Mouse (Mus musculus): ENCODE results near the gene Olfr1392.
"Not testable (repeated sequence)": the region's sequence is repeated elsewhere in the genome, so short reads cannot be mapped to it uniquely, and the experiment has no call there.

Olfr1392 gene

GRCm38 (mm10) chr11:49252048-49252447, 33.0 kb upstream of the Olfr1392 start:
- DNase-seq (ENCODE audit: low spot score): no peak

GRCm38 (mm10) chr11:49253035-49253434, 32.0 kb upstream of the Olfr1392 start:
- no peak for DNase-seq (ENCODE audit: low spot score)

- DNase-seq (ENCODE audit: low spot score): no peak
These were observed 25.8 kb upstream of the Olfr1392 start for GRCm38 (mm10) chr11:49259296-49259695.

GRCm38 (mm10) chr11:49259829-49260228, 25.3 kb upstream of the Olfr1392 start:
- no peak for DNase-seq (ENCODE audit: low spot score)

- DNase-seq (ENCODE audit: low spot score): no peak
These were observed 24.3 kb upstream of the Olfr1392 start for GRCm38 (mm10) chr11:49260598-49261312.

GRCm38 (mm10) chr11:49261313-49261855, 23.7 kb upstream of the Olfr1392 start:
- no peak for DNase-seq (ENCODE audit: low spot score)

GRCm38 (mm10) chr11:49262286-49262685, 22.8 kb upstream of the Olfr1392 start:
- no peak for DNase-seq (ENCODE audit: low spot score)

- DNase-seq (ENCODE audit: low spot score): no peak
These were observed 21.9 kb upstream of the Olfr1392 start for GRCm38 (mm10) chr11:49263149-49263548.

GRCm38 (mm10) chr11:49264081-49264480, 21.0 kb upstream of the Olfr1392 start:
- DNase-seq (ENCODE audit: low spot score): no peak

- no peak for DNase-seq (ENCODE audit: low spot score)
These were observed 20.5 kb upstream of the Olfr1392 start for GRCm38 (mm10) chr11:49264622-49265021.

- DNase-seq (ENCODE audit: low spot score): no peak
These were observed 20.0 kb upstream of the Olfr1392 start for GRCm38 (mm10) chr11:49265101-49265500.

GRCm38 (mm10) chr11:49266671-49267070, 18.4 kb upstream of the Olfr1392 start:
- no peak for DNase-seq (ENCODE audit: low spot score)

GRCm38 (mm10) chr11:49267316-49267715, 17.8 kb upstream of the Olfr1392 start:
- DNase-seq (ENCODE audit: low spot score): no peak

- DNase-seq (ENCODE audit: low spot score): no peak
These were observed 17.0 kb upstream of the Olfr1392 start for GRCm38 (mm10) chr11:49267970-49268579.

- DNase-seq (ENCODE audit: low spot score): no peak
These were observed 15.3 kb upstream of the Olfr1392 start for GRCm38 (mm10) chr11:49269761-49270160.

GRCm38 (mm10) chr11:49270368-49270767, 14.7 kb upstream of the Olfr1392 start:
- no peak for DNase-seq (ENCODE audit: low spot score)

GRCm38 (mm10) chr11:49271334-49271733, 13.7 kb upstream of the Olfr1392 start:
- no peak for DNase-seq (ENCODE audit: low spot score)

GRCm38 (mm10) chr11:49273834-49274519, 11.1 kb upstream of the Olfr1392 start:
- no peak for DNase-seq (ENCODE audit: low spot score)

GRCm38 (mm10) chr11:49278222-49278621, 6.9 kb upstream of the Olfr1392 start, which contains the start of gene Olfr1393:
Olfr1393 (plus strand) TSS chr11:49278304.
- no peak for DNase-seq (ENCODE audit: low spot score)

GRCm38 (mm10) chr11:49287251-49287650, 2.2 kb downstream of the Olfr1392 start:
- DNase-seq (ENCODE audit: low spot score): no peak

- no peak for DNase-seq (ENCODE audit: low spot score)
These were observed 7.7 kb downstream of the Olfr1392 start for GRCm38 (mm10) chr11:49292777-49293176.

GRCm38 (mm10) chr11:49304441-49304840, 19.4 kb downstream of the Olfr1392 start, which contains the start of gene Olfr10:
Olfr10 (plus strand) TSS chr11:49304741.
- no peak for DNase-seq (ENCODE audit: low spot score)

GRCm38 (mm10) chr11:49308547-49308946, 23.5 kb downstream of the Olfr1392 start:
- not testable (repeated sequence) for DNase-seq (ENCODE audit: low spot score)
